Mouse (Mus musculus) retina, postnatal 7 days (tissue): ENCODE measurements around the gene Lrrc25.
A peak's percentile ranks its signal among the peaks of the same experiment; 100 is the strongest.

Experiments used
- DNase-seq: peaks from one replicate; pipeline ENCODE4 v3.0.0-alpha.2; 2012; ENCODE audit warnings: low read depth, low spot score

Lrrc25 gene

DNA sequence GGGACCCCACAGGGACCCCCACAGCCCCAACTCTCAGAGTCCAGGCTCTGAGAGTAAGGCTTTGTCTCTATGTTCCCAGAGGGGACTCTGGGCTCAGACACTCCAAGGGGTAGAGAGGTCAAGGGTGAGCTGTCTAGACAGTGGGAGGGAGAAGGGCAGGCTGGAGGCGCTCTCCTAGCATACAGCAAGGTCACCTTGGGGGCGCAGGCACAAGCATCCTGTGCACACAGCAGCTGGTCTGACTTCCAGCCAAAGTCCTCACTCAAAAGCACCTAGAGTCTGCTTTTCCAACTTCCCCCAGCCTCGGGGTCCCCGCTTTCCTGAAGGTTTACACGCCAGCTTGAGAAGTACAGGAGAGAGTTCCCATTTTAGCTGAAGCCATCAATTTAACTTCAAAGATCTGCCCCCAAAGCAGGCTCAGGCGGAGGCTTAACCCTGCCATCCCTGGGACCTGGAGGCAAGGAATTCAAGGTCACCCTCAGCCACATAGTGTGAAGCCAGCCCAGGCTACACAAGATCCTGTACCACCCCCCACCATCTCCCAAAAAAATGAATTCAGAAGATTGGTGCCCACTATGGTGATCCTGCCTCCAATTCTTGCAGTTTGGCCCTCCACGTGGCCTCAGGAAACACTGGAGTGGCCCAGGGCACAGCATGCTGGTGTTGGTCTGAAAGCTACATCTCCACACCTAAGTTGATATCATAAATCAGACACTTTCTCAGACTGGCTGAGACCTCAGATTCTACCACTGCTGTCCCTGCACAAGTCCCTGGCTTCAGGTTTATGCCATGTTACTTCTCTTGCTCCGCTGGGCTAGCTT is 31.6 kb downstream of the Lrrc25 start:
- DNase-seq: no peak

DNA sequence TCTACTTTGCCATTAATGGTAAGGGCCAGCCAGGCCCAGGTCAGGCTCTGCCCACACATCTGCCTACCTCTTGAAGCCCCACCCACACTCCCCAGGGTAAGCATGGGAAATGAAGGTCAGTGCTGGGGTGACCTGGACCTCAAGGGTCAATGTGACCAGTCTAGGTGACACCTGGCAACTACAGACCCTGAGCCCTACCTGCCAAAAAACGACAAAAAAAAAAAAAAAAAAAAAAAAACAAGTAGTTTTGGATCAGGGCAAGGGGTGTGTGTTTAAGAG is 32.1 kb downstream of the Lrrc25 start:
- no peak for DNase-seq

GRCm38 (mm10) chr8:70648921-70649320 is 33.0 kb downstream of the Lrrc25 start:
- no peak for DNase-seq

GRCm38 (mm10) chr8:70649324-70649723 is 33.4 kb downstream of the Lrrc25 start:
- DNase-seq: no peak

- no peak for DNase-seq
These were observed 34.4 kb downstream of the Lrrc25 start for GRCm38 (mm10) chr8:70650351-70650750.

DNA sequence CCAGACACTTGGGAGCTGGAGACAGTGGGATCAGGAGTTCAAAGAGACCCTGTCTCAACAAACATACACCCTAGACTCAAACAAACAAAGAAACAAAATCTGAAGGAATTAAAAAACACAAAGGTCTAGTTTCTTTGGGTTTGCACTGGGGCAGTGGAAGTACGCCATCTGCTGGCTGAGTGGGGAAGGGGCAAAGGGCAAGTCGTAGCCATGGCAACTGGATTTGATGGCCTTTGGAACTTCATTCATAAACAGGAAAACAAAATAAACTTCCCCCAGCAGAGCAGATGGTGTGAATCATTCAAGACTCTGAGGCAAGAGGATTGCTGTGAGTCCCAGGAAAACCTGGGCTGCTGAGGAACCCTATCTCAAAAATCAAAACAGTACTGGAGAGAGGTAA is 37.3 kb downstream of the Lrrc25 start:
- no peak for DNase-seq

- no peak for DNase-seq
These were observed 38.2 kb downstream of the Lrrc25 start for GRCm38 (mm10) chr8:70654121-70654520.

- DNase-seq: no peak
These were observed 39.5 kb downstream of the Lrrc25 start for GRCm38 (mm10) chr8:70655469-70655868.

- no peak for DNase-seq
These were observed 40.3 kb downstream of the Lrrc25 start for GRCm38 (mm10) chr8:70656193-70656790.

DNA sequence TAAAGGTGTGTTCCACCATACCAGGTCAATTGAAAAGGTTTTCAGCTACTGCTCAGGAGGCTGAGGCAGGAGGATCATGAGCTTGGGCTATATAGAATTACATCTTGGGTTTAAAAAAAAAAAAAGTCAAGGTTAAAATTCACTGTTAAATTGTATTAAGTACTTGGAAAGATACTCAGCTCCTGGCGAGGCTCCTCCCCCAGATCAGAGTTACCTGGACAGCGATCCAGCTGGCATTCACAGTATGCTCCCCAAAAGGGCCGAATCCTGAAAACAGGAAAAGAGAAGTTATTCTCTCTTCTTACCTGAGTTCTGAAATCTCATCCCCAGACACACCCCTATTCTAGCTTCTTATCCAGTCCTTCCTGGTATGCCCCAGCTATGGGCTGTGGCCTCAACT is 41.3 kb downstream of the Lrrc25 start:
- DNase-seq: no peak

DNA sequence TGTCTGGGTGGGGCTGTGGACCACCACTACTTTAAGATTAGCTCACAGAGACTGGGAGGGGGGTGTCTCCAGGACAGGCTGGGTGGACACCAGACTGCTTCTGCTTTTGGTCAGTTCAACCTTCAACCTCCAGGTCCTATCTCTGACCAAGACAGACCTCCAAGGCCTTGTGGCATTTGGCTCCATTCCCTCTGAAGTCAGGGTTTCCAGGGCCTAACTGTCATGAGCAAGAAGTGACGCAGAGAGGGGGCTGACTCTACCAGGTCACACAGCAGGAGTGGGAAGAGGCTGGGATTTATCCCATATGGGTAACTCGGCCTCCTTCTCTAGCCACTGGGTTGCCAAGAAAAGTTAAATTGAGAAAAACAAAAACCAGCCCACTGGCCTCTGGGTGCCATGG is 41.8 kb downstream of the Lrrc25 start:
- DNase-seq: no peak

DNA sequence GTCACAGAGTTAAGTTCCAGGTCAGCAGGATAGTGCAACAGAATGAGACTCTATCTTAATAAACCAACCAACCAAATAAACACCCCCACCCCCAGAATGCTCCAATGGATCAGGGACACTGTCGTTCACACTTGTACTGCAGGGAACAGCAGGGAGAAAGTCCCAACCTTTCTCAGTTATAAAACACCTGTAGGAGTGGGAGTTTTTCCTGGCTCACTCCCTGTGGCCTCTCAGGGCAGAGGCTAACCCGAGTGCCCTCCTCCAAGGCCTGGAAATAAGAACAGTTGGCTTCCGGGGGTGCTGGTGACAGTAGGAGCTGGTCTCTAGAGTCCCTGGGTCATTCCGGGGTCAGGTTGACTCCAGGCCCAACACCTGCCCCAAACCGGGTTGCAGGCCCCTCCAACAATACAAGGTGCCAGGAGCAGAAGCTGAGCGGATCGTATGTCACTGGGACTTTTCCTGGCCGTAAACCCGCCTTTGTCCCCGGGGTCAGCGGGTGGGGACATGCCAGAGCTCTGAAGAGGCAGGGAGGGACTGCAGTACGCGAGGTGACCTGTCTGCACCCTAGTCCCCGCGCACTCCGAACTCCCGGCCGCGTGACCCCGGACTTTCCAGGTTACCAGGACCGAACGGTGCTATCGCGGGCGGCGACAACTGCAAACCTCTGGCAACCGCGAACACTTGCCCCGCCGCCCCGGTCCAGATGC is 43.1 kb downstream of the Lrrc25 start:
- DNase-seq: no peak

DNA sequence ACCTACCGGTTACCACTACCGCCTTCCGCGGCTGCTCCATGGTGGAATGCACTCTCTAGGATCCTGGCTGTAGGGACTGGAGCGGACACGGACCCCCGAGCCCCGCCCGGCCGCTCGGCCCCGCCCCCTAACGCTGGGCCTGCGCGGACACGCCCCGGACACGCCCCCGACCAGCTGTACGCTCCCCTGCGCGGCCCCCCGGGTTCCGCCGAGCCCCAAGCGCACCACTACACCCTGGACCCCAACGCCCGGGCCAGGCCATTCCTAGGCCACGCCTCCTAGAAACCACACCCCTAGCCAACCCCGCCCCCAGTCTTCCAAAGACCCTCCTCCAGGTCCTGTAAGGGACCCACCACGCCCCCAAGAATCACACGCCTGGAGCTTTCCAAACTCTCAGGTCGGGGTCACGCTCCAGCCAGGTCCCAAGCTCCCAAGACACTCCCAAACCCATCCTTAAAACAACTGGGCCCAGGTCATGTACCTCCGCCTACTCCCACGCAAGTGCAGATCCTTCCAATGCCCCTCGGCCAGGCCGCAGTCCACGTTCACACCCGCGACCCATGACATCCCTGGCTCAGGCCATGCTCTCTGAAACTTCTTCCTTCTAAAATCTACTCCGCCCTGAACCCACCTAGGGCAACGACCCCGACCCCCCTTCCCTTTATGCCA is 43.8 kb downstream of the Lrrc25 start:
- DNase-seq: peak; percentile 75

GRCm38 (mm10) chr8:70660273-70660725 is 44.3 kb downstream of the Lrrc25 start, which contains the start of gene Pgpep1:
Gene Pgpep1, minus strand, starts transcription at chr8:70660388.
- DNase-seq: no peak

DNA sequence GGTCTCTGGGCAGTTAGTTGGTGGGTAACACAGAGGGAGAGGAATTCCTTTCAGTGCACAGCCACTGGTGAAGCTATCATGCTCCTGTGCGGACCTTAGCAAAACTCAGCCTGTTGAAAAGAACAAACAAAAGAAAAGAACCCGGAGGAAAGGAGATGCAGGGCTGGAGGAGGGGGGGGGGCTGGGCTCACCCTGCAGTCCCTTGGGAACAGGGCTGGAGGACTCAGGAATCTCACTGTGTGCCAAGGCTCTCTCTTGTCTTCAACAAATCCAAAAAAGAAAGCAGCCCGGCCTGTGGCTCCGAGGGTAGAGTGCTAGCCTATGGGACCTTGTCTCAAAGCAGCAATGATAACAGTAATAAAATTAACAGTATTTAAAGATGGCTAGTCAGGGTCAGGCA is 47.7 kb downstream of the Lrrc25 start:
- no peak for DNase-seq

- no peak for DNase-seq
These were observed 48.7 kb downstream of the Lrrc25 start for GRCm38 (mm10) chr8:70664631-70665030.

DNA sequence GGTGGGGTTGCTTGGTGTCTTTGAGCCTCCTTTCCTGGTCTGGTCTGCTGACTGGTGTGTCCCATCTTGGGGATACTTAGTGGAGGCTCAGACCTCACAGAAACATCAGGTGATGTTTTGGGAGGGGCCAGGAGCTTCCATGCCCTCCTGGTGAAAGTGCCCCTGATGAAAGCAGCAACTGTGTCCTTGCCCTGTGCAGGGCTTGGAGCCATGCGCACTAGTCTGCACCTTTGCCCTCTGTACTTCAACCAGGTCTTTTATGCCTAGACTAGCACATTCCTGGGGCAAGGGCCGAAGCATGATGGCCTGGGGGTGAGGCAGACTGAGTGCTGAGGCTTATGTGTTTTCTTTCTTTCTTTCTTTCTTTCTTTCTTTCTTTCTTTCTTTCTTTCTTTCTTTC is 49.6 kb downstream of the Lrrc25 start:
- DNase-seq: no peak

- no peak for DNase-seq
These were observed 51.1 kb downstream of the Lrrc25 start for GRCm38 (mm10) chr8:70667071-70667470.
